Mouse (Mus musculus) CH12.LX (cell line): ENCODE results near the gene Nebl. TPM values are rescaled to one million over a fixed set of nuclear protein-coding genes. Genes with fewer than 3 reads are reported as not detected.

Experiments used
- DNase-seq: peaks from one replicate; pipeline ENCODE4 v3.0.0-alpha.2; 2013; ENCODE audit errors: extremely low read depth
- H3K27ac ChIP-seq: 2 replicates; pipeline ENCODE4 v1.5.1; 2012; ENCODE audit warnings: low read depth, mild to moderate bottlenecking, control low read depth, moderate library complexity; ENCODE audit not compliant: insufficient read depth
- H3K27me3 ChIP-seq: replicated peaks from 2 replicates; pipeline ENCODE3; 2012; ENCODE audit warnings: inconsistent platforms
- H3K36me3 ChIP-seq, 2 experiments: replicated peaks in 1 of 2; 2 replicates each; pipeline versions ENCODE3 to v1.6.1; 2012; ENCODE audit warnings: inconsistent platforms in 1 of 2, low read length in 1 of 2, mild to moderate bottlenecking in 1 of 2, mixed read lengths in 1 of 2, moderate library complexity in 1 of 2; ENCODE audit not compliant: control insufficient read depth in 1 of 2, insufficient read depth in 1 of 2
- H3K4me1 ChIP-seq, 2 experiments: 2 replicates each; pipeline ENCODE4 v1.6.1; 2012; ENCODE audit warnings: inconsistent platforms in 1 of 2, moderate library complexity in 1 of 2; ENCODE audit not compliant: insufficient read depth in 2 of 2, control insufficient read depth in 1 of 2
- H3K4me2 ChIP-seq: 2 replicates; pipeline ENCODE4 v1.6.1; 2012; ENCODE audit warnings: low read depth, mild to moderate bottlenecking, control low read depth; ENCODE audit not compliant: poor library complexity, insufficient read depth, severe bottlenecking
- H3K4me3 ChIP-seq, 3 experiments: fragments of 150-350 bp in 1 of 3; sonication (generic) in 1 of 3; replicated peaks in 1 of 3; 2 replicates each; pipeline versions ENCODE3 to v1.5.1; 2011 to 2012; ENCODE audit warnings: low read depth in 2 of 3, low read length in 2 of 3, mild to moderate bottlenecking in 2 of 3, moderate library complexity in 2 of 3, control low read depth in 1 of 3, improper control_type of control experiment in 1 of 3, inconsistent platforms in 1 of 3, mixed read lengths in 1 of 3; ENCODE audit not compliant: poor library complexity in 1 of 3
- H3K79me2 ChIP-seq: replicated peaks from 2 replicates; pipeline ENCODE4 v1.6.1; 2012; ENCODE audit warnings: mild to moderate bottlenecking, moderate library complexity; ENCODE audit not compliant: control insufficient read depth, poor library complexity, insufficient read depth, severe bottlenecking; ENCODE audit errors: extremely low read depth
- H3K9ac ChIP-seq: 2 replicates; pipeline ENCODE4 v1.6.1; 2012; ENCODE audit warnings: low read depth, mild to moderate bottlenecking, control low read depth, moderate library complexity; ENCODE audit not compliant: insufficient read depth
- H3K9me3 ChIP-seq: replicated peaks from 2 replicates; pipeline ENCODE3; 2012; ENCODE audit warnings: low read length, inconsistent platforms, mixed read lengths
- BHLHE40 ChIP-seq: IDR thresholded peaks from 2 replicates; pipeline ENCODE4 v1.6.1; 2011; ENCODE audit warnings: mild to moderate bottlenecking, low read depth, low read length, improper control_type of control experiment
- CHD2 ChIP-seq: IDR thresholded peaks from 2 replicates; pipeline ENCODE4 v1.6.1; 2011; ENCODE audit warnings: low read length, improper control_type of control experiment
- E2F4 ChIP-seq: IDR thresholded peaks from 2 replicates; pipeline ENCODE4 v1.6.1; 2011; ENCODE audit warnings: low read depth, low read length, improper control_type of control experiment; ENCODE audit not compliant: insufficient replicate concordance
- ELF1 ChIP-seq: IDR thresholded peaks from 2 replicates; pipeline ENCODE4 v1.6.1; 2014; ENCODE audit warnings: low read depth, mild to moderate bottlenecking, inconsistent platforms, low read length, improper control_type of control experiment
- HCFC1 ChIP-seq: IDR thresholded peaks from 2 replicates; pipeline ENCODE4 v1.6.1; 2012; ENCODE audit warnings: low read depth, mild to moderate bottlenecking, inconsistent platforms, low read length, improper control_type of control experiment
- IRF4 ChIP-seq: IDR thresholded peaks from 2 replicates; pipeline ENCODE4 v1.6.1; 2014; ENCODE audit warnings: low read depth, mild to moderate bottlenecking, inconsistent platforms, low read length, improper control_type of control experiment
- KAT2A ChIP-seq: IDR thresholded peaks from 2 replicates; pipeline ENCODE4 v1.6.1; 2012; ENCODE audit warnings: low read length, improper control_type of control experiment, inconsistent platforms; ENCODE audit not compliant: insufficient replicate concordance
- MAZ ChIP-seq: IDR thresholded peaks from 2 replicates; pipeline ENCODE4 v1.6.1; 2012; ENCODE audit warnings: low read depth, mild to moderate bottlenecking, inconsistent platforms, low read length, improper control_type of control experiment, moderate library complexity
- MEF2A ChIP-seq: IDR thresholded peaks from 2 replicates; pipeline ENCODE4 v1.6.1; 2014; ENCODE audit warnings: low read depth, mild to moderate bottlenecking, inconsistent platforms, low read length, improper control_type of control experiment, borderline replicate concordance
- NELFE ChIP-seq: IDR thresholded peaks from 2 replicates; pipeline ENCODE4 v1.6.1; 2011; ENCODE audit warnings: low read depth, low read length, improper control_type of control experiment
- NRF1 ChIP-seq: IDR thresholded peaks from 2 replicates; pipeline ENCODE4 v1.6.1; 2014; ENCODE audit warnings: low read depth, mild to moderate bottlenecking, inconsistent platforms, low read length, improper control_type of control experiment, moderate library complexity
- PAX5 ChIP-seq: IDR thresholded peaks from 2 replicates; pipeline ENCODE4 v1.6.1; 2012; ENCODE audit warnings: low read length, inconsistent platforms, mixed read lengths
- POLR2AphosphoS2 ChIP-seq: IDR thresholded peaks from 2 replicates; pipeline ENCODE4 v1.6.1; 2011; ENCODE audit warnings: low read depth, low read length, improper control_type of control experiment
- RAD21 ChIP-seq: IDR thresholded peaks from 2 replicates; pipeline ENCODE4 v1.6.1; 2011; ENCODE audit warnings: low read depth, mild to moderate bottlenecking, low read length, improper control_type of control experiment, moderate library complexity
- SMC3 ChIP-seq: IDR thresholded peaks from 2 replicates; pipeline ENCODE4 v1.6.1; 2011; ENCODE audit warnings: low read depth, low read length, improper control_type of control experiment
- TCF12 ChIP-seq: IDR thresholded peaks from 2 replicates; pipeline ENCODE4 v1.6.1; 2014; ENCODE audit warnings: low read depth, mild to moderate bottlenecking, inconsistent platforms, low read length, improper control_type of control experiment
- USF1 ChIP-seq: IDR thresholded peaks from 2 replicates; pipeline ENCODE4 v1.6.1; 2014; ENCODE audit warnings: low read depth, mild to moderate bottlenecking, inconsistent platforms, low read length, improper control_type of control experiment
- ZKSCAN1 ChIP-seq: IDR thresholded peaks from 2 replicates; pipeline ENCODE4 v1.6.1; 2012; ENCODE audit warnings: low read depth, inconsistent platforms, low read length, improper control_type of control experiment, borderline replicate concordance
- ZMIZ1 ChIP-seq: IDR thresholded peaks from 2 replicates; pipeline ENCODE4 v1.6.1; 2012; ENCODE audit warnings: low read depth, mild to moderate bottlenecking, inconsistent platforms, low read length, improper control_type of control experiment
- dilution Hi-C: fragments of 300-500 bp; cut with MboI; formaldehyde crosslinking; loops from 2 replicates; pipeline ENCODE4 v1.14.3; 2020; ENCODE audit warnings: low sequenced_read_pairs; ENCODE audit not compliant: extremely low pct_unique_long_range_greater_than_20kb, extremely low pct_ligation_motif_present
- in situ Hi-C: fragments of 300-500 bp; cut with MboI; formaldehyde crosslinking; loops from 3 replicates; pipeline ENCODE4 v1.14.3; 2019; ENCODE audit warnings: low sequenced_read_pairs, low pct_ligation_motif_present, low pct_unique_long_range_greater_than_20kb, mixed read lengths
- polyA plus RNA-seq: library from polyadenylated mRNA; unstranded; fragments of >175 nt; gene quantifications from 2 replicates; pipeline ENCODE4 v1.2.1, GENCODE M21; 2012; ENCODE audit warnings: low read depth; ENCODE audit not compliant: insufficient read length
- total RNA-seq, 2 experiments: library from RNA; depleted of rRNA; stranded (reverse); fragments of 300-350 nt in 1 of 2; fragments of >200 nt in 1 of 2; gene quantifications; 2 replicates each; pipeline ENCODE4 v1.2.3; 2012 to 2014

Nebl gene
- total and polyA plus RNA-seq, 3 experiments, result 12.6 to 113 (median 46.4) TPM

- Histone ChIP-seq H3K4me1 (peaks cover 0 to 7% of the 10 kb centered on the region in 2 experiments; a peak in 1 of 4 replicates), H3K36me3 (peaks cover 0 to 9% of the 10 kb centered on the region in 2 experiments), H3K9me3 (no peaks in the 10 kb centered on the region), H3K27me3 (no peaks in the 10 kb centered on the region), H3K9ac (no peak overlapping the region), H3K4me2 (no peak overlapping the region), H3K27ac (no peak overlapping the region), H3K4me3 (no peak overlapping the region), H3K79me2 (no peaks in the 10 kb centered on the region)
- DNase-seq, result no peak
- in situ Hi-C loops (no loop called here), dilution Hi-C loops (no loop called here)
- TF ChIP-seq ZMIZ1 (no peak), USF1 (no peak), NRF1 (no peak), TCF12 (no peak), CHD2 (no peak), PAX5 (no peak), ELF1 (no peak), HCFC1 (no peak), BHLHE40 (no peak), MAZ (no peak), IRF4 (no peak), RAD21 (no peak), POLR2AphosphoS2 (no peak), NELFE (no peak), MEF2A (no peak)
Observed at GRCm38 (mm10) chr2:17344643-17345042, 386.6 kb downstream of the Nebl start.

GRCm38 (mm10) chr2:17335451-17335850 lies 395.8 kb downstream of the Nebl start:
- no peak overlapping the region for H3K9ac ChIP-seq
- H3K9me3 ChIP-seq, result no peaks in the 10 kb centered on the region
- H3K4me3 ChIP-seq, result no peak overlapping the region
- dilution Hi-C loops, result no loop called here
- H3K27ac ChIP-seq, result no peak overlapping the region
- TF ChIP-seq CHD2 (no peak), ZKSCAN1 (no peak), USF1 (no peak), ZMIZ1 (no peak), SMC3 (no peak), E2F4 (no peak), KAT2A (no peak)
- no peaks in the 10 kb centered on the region for H3K27me3 ChIP-seq
- no peak for DNase-seq
- in situ Hi-C loops, result no loop called here
- H3K36me3 ChIP-seq, result no peaks in the 10 kb centered on the region
- H3K4me1 ChIP-seq, result peaks cover 0 to 5% of the 10 kb centered on the region in 2 experiments; a peak in 1 of 4 replicates
- H3K4me2 ChIP-seq, result no peak overlapping the region
- no peaks in the 10 kb centered on the region for H3K79me2 ChIP-seq
